Mouse (Mus musculus) adrenal gland, adult (tissue): ENCODE data around the gene Tmem253.
A peak's percentile ranks its signal among the peaks of the same experiment; 100 is the strongest.

ENCODE experiments used
- DNase-seq, 2 experiments: peaks; one replicate each; pipeline ENCODE4 v3.0.0; 2022 to 2023; ENCODE audit warnings: low spot score in 1 of 2; ENCODE audit not compliant: inconsistent age in 2 of 2

The Tmem253 gene

DNA sequence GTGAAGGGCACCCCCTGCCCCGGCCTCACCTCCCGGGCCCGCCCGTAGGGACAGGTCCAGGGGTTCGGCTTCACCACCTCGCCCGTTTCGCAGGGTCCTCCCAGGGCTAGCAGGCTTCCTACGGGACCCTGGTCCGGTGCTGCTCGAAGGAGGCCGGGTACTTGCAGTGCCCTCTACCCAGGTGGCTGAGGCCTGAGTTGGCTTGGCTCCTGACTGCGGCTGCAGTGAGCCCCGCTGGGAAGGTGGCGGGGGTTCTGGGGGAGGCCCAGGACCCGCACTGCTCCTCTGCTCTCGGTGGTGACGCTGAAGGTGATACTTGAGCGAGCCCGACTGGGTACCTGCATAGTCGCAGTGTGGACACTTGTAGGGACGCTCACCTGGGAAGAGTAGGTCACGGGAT, 8.7 kb upstream of the Tmem253 start:
- peak; percentile 21 to 39 for DNase-seq

DNA sequence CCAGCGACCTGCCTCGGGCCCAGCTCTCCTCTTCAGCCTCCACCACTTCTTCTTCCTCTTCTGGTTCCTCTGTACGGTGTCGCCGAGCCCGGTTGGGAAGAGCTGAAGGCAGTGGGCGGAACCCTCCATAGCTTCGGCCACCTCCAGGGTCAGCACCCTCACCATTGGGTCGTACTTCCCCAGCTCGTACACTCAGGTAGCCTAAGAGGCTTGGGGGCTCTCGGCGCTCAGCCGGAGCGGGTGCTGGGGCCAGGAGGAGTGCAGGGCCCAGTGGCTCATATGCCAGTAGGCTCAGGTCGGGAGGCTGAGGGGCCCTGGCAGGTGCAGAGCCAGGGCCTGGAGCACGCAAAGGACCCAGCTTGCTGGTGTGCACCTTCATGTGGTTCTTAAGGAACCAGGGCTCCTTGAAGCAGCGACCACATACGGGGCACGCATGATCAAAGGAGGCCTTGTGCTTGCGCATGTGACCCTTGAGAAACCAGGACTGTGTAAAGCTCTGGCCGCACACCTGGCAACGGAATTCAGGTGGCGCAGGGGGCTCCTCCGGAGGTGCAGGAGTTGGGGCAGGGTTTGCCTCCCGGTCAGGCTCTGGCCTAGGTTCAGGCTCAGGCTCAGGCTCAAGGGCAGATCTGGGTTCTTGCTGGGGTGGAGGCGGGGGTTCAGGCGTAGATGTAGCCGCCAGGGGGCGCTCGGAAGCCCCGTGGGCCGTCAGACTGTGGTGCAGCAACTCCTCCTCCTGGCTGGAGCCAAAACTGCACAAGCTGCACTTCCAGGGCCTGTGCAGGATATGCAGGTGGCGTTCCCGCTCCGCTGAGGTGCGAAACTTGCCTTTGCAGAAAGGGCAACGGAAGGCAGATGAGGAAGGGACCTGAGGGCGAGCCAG, 6.9 kb upstream of the Tmem253 start:
- peak; percentile 91 to 97 for DNase-seq

DNA sequence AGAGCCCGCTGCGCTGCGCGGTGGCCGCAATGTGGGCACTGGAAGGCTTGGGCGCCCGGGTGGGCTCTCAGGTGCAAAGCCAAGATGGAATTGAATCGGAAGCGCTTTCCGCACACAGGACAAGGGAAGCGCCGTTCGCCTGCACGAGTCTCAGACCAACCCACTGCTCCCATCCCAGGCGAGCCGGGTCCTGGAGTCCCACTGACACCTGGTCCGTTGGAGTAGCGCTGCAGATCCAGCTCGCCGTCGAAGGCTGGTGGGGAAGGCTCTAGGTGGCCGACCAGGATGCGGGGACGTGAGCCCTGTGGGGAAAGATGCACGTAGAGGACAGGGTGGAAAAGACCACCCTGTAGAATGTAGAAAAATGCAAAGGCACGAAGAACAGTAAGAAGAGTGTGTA, 6.1 kb upstream of the Tmem253 start:
- DNase-seq, result no peak

DNA sequence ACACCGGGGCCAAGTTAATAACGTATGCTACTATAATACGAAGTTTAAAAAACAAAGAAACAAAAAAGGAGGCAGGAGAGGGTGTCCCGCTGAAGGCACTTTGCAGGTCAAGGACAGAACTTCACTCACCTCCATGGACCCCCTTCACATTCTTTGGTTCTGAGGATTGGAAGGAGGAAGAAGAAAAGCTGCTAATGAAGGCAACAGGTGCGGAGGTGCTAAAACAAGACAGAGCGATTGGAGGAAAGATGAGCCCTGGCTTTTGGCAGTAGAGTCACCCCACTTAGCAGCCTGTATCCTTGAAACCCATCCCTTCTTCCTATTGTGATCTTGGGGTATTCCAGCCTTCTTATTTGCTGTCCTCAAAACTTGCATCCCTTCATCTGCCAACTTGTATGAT, 5.6 kb upstream of the Tmem253 start:
- DNase-seq, result peak in 1 of 2 experiments; percentile 36

DNA sequence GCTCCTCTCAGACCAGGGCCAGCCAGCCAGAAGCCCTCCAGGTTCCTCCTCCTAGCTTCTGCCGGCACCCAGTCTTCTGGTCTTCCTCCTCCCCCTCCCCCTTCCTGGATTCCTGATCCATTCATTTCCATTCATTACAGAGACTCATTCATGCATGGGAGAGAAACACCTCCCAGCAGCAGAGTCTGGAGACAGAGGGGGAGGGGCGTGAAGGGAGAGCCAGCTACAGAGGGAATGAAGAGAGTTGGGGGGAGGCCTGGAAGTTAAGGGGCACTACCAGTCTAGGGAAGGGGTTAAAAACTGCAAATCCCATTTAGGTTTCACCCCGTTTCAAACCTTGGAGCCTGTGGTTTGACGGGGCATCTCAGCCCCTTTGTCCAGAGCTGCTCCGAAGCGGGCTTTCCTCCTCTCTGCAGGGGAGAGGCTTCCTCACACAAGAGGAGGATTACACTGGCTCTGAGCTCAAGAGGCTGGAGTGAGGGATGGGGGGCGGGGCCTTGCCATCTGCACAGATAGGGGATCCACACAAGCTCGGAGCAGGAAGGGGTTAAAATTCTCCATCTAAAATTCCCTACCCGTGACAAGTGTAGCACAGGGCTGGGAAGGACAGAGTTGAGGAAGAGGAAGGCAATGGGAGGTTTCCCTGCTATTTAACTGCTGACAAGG, 4.9 kb upstream of the Tmem253 start:
- peak in 1 of 2 experiments; percentile 55 for DNase-seq

DNA sequence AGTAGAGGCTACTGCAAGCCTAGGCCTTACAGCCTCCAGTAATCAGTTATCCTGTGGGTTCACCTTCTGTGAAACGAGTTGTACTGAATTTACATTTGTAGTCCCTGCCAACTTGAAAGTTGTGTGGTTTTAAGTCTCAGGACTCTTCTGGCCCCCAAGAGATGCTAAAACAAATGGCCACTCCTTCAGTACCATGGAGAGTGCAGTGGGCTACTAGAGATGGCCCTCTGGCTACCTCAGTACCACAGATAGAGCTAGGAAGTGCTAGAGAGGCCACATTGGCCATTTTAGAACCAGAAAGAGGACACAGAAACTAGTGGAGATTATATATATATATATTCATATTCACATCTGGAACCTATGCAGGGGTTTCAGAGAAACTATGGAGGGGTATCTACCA, 3.8 kb upstream of the Tmem253 start:
- DNase-seq, result peak in 1 of 2 experiments; percentile 36

DNA sequence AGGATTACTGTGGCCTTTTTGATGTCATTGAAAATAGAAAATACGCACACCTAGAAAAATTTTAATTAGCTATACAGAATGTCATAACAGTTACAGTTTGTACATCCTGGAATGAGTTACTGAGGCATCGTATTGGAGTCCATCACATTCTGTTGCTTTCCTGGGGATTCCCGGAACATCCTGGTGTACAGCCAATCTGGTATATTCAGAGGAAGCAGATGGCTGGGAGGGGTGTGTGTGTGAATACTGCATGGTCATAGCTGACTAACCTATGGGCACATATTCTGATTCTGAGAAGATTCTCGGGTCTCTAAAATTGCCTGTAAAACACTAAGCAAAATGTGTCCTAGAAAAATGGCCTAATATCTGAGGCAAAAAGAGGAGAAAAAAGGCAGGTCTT, 3.4 kb upstream of the Tmem253 start:
- DNase-seq, result peak in 1 of 2 experiments; percentile 23

DNA sequence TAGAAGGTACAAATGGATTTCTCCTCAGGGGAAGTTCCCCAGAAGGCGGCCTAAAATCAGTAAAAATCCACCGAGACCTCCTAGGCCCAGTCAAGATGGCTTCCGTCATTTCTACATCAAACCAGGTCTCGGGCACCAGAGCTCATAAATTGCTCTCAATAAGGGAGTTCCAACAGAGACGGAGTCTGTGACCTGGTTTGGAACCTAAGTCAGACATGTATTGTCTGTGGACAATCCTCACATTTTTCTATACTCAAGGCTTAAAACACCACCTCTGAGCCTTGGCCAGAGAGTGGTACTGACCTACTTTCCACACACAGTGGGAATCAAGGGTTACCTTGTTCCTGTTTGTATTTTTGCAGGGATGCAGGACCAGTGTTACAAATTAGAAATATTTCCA, 2.9 kb upstream of the Tmem253 start:
- DNase-seq, result peak in 1 of 2 experiments; percentile 45

DNA sequence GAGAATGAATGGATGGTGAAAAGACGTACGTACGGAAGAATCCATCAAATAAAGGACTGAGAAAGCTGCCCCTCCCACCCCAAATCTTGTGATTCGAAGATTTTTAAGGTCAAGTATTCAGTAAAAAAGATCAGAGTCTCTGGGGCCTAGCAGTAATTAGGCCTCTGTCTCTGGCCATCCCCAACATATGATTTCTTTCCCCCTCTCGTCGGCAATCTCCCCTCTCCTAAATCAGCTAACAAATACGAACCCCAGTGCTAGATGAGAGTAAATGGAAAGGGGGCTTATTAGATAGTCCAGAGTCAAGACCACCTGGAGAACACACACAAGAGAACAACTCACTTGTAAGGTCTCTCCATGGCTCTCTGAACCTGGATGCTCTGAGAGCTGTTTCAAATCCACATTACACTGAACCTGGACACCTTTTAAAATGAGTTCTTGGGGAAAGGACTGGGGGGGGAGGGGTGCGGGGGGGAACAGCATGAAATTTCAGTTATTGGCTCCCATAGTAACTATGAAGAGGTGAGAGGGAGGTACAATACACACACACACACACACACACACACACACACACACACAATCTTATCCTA, 2.3 kb upstream of the Tmem253 start:
- DNase-seq, result no peak

DNA sequence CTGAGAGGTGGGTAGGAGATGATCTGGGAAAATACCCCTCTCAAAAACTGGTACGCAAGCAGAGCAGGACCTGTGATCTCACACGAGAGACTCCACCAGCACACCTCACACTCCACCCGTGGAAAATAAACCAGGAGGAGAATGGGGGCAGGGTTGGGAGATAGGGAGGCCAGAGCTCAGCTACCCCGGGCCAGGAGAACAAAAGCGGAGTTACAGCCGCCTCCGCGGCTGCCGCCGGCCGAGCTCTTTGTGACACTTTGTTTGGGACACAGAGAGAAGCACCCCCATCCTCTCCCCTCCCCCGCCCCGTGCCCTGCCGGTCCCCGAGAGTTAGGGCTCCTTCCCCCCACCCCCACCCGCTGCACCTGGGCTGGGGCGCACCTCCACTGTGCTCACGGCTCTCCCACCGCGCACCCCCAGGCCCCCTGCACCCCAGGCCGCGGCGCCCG, 1.7 kb upstream of the Tmem253 start:
- DNase-seq, result peak; percentile 69 to 86

DNA sequence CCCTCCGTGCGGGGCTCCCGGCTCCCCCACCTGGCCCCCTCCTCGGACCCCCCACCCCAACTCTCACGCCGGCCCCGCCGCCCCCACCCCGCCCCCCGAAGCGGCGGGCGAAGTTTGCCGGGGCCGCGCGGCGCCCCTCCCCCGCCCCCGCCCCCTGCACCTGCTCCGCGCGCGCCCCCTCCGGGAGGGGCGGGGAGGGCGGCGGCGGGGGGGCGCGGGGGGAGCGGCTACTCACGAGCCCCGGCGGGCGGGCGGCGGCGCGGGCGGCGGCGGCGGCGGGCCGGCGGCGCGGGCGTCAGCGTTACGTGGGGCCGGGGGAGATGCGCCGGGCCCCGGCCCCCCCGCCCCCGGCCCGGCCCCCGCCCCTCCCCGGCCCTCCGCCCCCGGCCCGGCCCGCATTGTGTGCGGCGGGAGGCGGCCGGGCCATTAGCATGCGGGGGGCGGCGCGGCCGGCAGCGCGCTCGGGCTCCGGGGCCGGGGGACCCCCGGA, 1.1 kb upstream of the Tmem253 start:
- peak in 1 of 2 experiments; percentile 38 for DNase-seq

DNA sequence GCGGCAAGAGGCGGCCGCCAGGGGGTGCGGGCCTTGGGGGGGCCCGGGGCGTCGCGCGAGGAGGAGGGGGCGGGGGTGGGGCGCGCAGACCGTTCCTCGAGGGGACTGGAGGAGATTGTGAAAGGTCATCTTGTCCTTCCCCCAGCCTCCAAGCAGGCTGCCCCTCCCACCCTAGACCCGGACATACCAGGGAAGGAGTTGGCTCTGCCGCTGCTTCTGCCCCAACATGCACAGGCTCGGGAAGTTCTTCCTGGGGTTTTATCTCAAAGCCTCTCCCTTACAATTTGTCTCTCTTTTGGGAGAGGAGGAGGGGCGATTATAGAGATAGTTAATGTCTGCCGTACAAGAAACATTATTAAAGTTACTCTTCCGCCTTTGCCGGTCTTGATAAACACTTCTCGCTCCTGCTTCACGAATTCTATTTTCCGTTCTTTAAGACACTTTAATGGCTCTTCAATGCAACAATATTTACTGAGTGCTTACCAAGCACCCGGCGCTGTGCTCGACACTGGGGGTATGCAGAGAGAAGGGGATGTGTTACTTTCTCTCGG, 622 bp upstream of the Tmem253 start:
- DNase-seq, result peak; percentile 69 to 90

DNA sequence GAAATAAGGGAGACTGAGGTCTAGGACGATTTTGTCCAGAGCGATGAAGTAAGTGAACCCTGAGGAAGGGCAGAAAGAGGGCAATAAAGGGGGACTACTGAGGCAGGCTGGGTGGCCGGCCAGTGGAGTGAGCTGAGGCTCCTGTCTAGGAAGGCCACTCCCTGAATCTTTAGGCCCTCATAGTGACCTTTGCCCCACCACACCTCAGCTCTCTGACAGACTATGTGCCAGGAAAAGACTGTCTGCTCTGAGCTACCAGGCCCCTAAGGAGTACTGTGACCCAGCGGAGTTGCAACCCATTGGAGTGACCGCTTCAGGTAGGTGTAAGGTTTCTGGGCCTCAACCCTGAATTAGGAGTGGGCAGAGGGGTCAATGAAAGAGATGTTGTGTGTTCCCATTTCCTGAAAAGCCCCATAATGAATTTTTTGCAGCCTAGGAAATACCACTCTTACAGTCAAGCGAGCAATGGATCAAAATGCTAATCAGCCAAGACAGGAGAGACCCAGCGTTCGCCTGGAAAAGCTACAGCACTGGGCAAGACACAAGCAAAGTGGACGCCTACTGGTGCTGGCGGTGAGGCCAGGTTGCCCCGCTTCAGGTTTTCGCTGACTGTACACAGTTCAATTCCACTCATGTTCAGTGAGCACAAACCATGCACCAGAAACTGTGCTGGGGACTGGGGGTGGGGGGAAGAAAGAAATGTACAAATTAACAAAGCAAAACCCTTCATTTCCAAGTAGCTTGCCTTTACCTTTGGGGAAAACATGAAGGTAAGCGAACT, 1.4 kb downstream of the Tmem253 start:
- DNase-seq, result no peak

DNA sequence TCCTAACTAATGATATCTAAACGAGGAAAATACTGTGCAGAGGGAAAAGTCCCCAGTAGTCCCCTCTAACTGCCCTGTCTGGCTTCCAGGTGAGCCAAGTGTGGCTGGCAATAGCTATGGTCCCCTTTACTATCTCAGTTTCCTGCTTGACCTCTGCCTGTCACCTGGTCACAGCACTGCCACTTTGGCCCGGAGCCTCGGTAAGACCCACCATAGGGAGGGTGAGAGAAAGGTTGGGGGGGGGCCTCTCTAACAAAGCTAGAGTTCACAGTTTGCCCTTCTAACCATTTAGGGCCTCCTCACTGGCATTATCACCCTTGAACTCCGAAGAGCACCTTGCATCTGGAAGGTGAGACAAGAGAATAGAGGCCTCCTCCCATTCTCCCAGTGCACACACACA, 2.2 kb downstream of the Tmem253 start:
- DNase-seq, result peak in 1 of 2 experiments; percentile 28

DNA sequence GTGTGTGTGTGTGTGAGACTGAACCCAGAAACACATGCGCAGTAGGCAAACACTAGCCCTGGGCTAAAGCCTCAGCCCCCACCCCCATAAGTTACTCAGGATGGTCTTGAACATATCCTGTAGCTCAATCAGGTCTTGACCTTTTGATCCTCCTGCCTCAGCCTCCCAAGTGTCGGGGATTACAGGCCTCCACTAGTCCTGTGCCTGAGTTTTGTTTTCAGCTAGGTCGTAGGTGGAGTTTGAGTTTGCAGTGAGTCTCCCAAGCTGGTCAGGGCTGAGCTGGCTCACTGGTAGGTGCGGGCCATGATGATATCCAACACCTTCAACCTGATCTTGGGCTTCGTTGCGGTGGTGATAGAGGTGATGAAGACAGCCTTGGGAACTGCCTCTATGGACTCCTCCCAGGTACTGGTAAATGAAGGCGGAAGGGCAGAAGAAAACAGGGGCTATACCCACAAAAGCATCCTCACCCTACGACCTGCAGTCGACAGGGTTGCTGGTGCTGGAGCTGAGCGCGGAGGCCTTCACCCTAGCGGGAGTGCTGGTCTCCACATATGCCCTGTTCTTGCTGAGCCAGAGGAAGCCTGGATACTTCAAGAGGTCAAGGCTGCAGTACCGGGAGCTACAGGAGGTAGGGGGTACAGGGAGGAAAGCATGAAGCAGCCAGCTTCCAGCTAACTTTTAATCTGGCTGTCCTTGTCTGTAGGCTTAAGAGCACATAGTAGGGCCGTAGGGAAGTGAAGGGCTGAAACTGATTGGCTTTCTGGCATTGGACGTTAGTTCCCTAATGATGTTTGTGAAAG, 3.0 kb downstream of the Tmem253 start:
- DNase-seq, result peak; percentile 52 to 68

DNA sequence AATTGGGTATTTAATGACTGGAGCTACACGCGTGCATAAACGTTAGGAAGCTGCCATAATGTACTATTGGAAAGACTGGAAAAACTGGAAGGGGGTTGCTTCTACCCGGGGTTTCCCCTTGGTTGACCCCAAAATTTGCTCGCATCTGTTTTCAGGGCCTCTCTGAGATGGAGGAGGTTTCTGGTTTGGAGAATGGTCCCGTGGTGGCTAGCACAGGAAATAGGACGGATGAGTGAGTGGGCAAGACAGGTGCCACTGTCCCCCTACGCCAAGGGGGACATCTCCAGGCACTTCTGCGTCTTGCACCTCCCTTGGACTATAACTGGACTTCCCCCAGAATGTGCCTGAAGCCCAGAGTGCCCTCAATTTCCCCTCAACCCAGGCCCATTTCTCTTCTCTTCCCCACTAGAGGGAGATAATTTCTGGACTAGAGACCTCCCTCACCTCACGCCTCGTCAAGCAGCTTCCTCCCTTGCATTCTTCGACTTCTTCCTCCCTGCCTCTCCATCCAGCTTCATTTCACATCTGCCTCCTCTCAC, 3.7 kb downstream of the Tmem253 start:
- DNase-seq, result no peak

DNA sequence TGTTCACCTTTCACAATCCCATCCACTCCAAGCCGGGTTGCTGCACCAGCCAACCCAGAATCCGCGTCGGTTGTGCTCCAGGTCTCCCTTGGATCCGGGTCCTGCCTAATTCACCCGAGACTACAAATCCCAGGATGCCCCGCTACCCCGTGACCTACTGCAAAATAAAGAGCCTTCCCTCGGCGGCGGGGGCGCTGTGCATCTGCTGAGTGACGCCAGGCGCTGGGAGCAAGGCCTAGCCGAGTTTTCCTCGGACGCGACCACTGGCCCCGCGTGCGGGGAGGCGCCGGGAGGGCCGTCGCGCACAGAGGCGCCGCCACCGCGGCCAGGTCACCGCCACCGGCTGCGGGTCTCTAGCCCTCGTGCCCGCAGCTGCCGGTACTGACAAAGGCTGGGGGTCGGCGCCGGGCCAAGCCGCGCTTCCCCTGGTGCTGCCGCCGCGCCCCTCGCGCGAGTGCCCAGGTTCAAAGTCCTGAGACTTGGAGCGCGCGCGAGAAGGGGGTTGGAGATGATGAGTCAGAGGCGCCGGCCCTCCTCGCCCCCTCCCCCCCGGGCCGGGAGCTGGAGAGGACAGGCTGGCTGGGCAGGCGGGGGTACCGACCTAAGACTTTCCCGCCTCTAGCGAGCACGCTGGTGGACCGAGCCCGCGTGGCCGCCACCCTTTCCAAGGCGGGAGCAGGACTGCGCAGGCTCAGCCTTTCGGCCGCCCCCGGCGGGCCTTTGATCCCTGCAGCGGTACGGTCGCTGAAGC, 4.3 kb downstream of the Tmem253 start:
- DNase-seq, result peak; percentile 98 to 99

DNA sequence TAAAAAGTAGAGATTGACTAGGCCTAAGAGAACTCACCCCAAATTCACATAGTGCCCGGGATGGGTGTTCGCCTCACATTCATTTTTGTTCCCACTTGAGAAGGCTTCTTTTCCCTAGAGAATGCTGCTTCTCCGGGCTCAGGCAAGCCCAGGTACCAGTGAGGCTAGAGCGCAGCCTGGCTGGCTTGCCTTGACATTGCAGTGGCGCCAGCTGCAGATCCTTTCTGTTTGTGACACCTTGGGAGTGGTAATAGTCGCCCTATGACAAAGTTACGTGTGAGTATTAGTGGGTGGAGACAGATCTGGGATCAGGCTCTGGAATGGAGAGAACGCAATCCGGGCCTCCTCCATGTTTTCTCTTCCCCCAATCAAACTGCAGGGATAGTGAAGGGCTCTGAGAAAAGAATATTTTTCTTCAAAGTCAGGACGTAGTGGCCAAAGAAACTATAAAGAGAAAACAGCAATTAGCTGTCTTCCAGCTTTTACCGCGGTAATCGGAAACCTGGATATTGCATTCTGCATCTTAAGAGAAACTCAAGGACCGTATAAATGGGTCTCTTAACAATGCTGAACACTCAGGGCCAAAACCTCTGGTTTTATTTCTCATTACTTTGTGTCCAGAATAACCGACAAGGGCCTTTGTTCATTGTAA, 5.2 kb downstream of the Tmem253 start, which contains the start of gene Zfp219:
Gene Zfp219, minus strand, starts transcription at position 248 of the 652 bp plus-strand sequence.
- DNase-seq, result peak; percentile 83 to 94
